Mouse (Mus musculus) megakaryocyte, embryonic 14.5 days (primary cell): ENCODE results near the gene B9d1.

ENCODE experiments used
- FLI1 ChIP-seq: IDR thresholded peaks from 2 replicates; pipeline ENCODE4 v1.6.1; 2012; ENCODE audit warnings: low read length, inconsistent platforms, mixed read lengths
- GATA1 ChIP-seq: IDR thresholded peaks from 3 replicates; pipeline ENCODE4 v1.6.1; 2012; ENCODE audit warnings: mixed read lengths, low read length, inconsistent platforms, borderline replicate concordance

- TF ChIP-seq FLI1 (no peak), GATA1 (no peak)
These were observed 41.5 kb downstream of the B9d1 start for GRCm38 (mm10) chr11:61546452-61546851.
